Mouse (Mus musculus) thymus, adult 2 months (tissue): Measurements from ENCODE around the gene 1700003E16Rik. TPM values are rescaled to one million over a fixed set of nuclear protein-coding genes. Genes with fewer than 3 reads are reported as not detected.

Experiments
- DNase-seq: peaks from one replicate; pipeline ENCODE4 v3.0.0; 2021
- H3K27ac ChIP-seq: fragments of 200-500 bp; 2 replicates; pipeline ENCODE4 v1.5.1; 2012; ENCODE audit warnings: low read length, control low read depth; ENCODE audit not compliant: control insufficient read depth, insufficient read depth
- H3K27me3 ChIP-seq: fragments of 200-500 bp; 2 replicates; pipeline ENCODE4 v1.6.1; 2012; ENCODE audit warnings: mild to moderate bottlenecking, low read length, moderate library complexity, mixed read lengths; ENCODE audit not compliant: control insufficient read depth, insufficient read depth
- H3K36me3 ChIP-seq: fragments of 200-500 bp; 2 replicates; pipeline ENCODE4 v1.6.1; 2012; ENCODE audit warnings: mild to moderate bottlenecking, low read length, moderate library complexity; ENCODE audit not compliant: control insufficient read depth, insufficient read depth
- H3K4me1 ChIP-seq: fragments of 200-500 bp; replicated peaks from 2 replicates; pipeline ENCODE4 v1.6.1; 2012; ENCODE audit warnings: low read length; ENCODE audit not compliant: control insufficient read depth, insufficient read depth
- H3K4me3 ChIP-seq: fragments of 200-500 bp; 2 replicates; pipeline ENCODE4 v1.5.1; 2012; ENCODE audit warnings: mild to moderate bottlenecking, low read length, control low read depth, moderate library complexity; ENCODE audit not compliant: control insufficient read depth, insufficient read depth
- CTCF ChIP-seq: fragments of 200-500 bp; IDR thresholded peaks from 2 replicates; pipeline ENCODE4 v1.5.1; 2012; ENCODE audit warnings: mild to moderate bottlenecking, control low read depth, low read length, moderate library complexity, borderline replicate concordance; ENCODE audit not compliant: control insufficient read depth, poor library complexity, insufficient read depth; ENCODE audit errors: extremely low read depth
- POLR2A ChIP-seq: fragments of 200-500 bp; IDR thresholded peaks from 2 replicates; pipeline ENCODE4 v1.6.1; 2012; ENCODE audit warnings: mild to moderate bottlenecking, low read length, control low read depth, moderate library complexity; ENCODE audit not compliant: control insufficient read depth, poor library complexity, insufficient read depth; ENCODE audit errors: extremely low read depth
- WGBS: fragments of 180-500 bp; shearing (Covaris S2); methylation state at CpG from one replicate; pipeline ENCODE4 v1.1.7; 2018; 5-methylcytosine and 5-hydroxymethylcytosine counted together
- polyA plus RNA-seq: library from polyadenylated mRNA; depleted of rRNA; stranded (reverse); fragments of >200 nt; gene quantifications from 2 replicates; pipeline ENCODE4 v1.2.3, GENCODE M21; 2012

Gene 1700003E16Rik
- polyA plus RNA-seq, 1 experiment: 0.38 TPM

- Histone ChIP-seq H3K4me3 (no peak overlapping the region), H3K36me3 (no peaks in the 10 kb centered on the region), H3K27me3 (no peaks in the 10 kb centered on the region; the same call in 1 of the 2 replicates), H3K4me1 (peaks cover 15% of the 10 kb centered on the region), H3K27ac (no peak overlapping the region)
- TF ChIP-seq CTCF (no peak), POLR2A (no peak)
- no peak for DNase-seq
- 36% methylated on average over 41 of the region's 41 CpGs for WGBS
Observed at GRCm38 (mm10) chr6:83142211-83142731, 13.9 kb upstream of the 1700003E16Rik start.

GRCm38 (mm10) chr6:83142886-83143285 is 13.3 kb upstream of the 1700003E16Rik start:
- WGBS: 79% methylated on average over 11 of the region's 11 CpGs
- Histone ChIP-seq H3K27me3 (no peaks in the 10 kb centered on the region; the same call in 1 of the 2 replicates), H3K4me1 (peaks cover 9% of the 10 kb centered on the region), H3K27ac (no peak overlapping the region), H3K36me3 (no peaks in the 10 kb centered on the region), H3K4me3 (no peak overlapping the region)
- no peak for DNase-seq
- TF ChIP-seq CTCF (no peak), POLR2A (no peak)

- DNase-seq: no peak
- Histone ChIP-seq H3K27ac (no peak overlapping the region), H3K36me3 (no peaks in the 10 kb centered on the region), H3K27me3 (no peaks in the 10 kb centered on the region; the same call in 1 of the 2 replicates), H3K4me1 (peaks cover 3% of the 10 kb centered on the region), H3K4me3 (no peak overlapping the region)
- TF ChIP-seq CTCF (no peak), POLR2A (no peak)
- WGBS: 75% methylated on average over 2 of the region's 2 CpGs
Observed at GRCm38 (mm10) chr6:83145209-83145608, 11.0 kb upstream of the 1700003E16Rik start.

GRCm38 (mm10) chr6:83145805-83146204 is 10.4 kb upstream of the 1700003E16Rik start:
- H3K36me3 ChIP-seq: no peaks in the 10 kb centered on the region
- H3K4me3 ChIP-seq: no peak overlapping the region
- H3K27ac ChIP-seq: no peak overlapping the region
- 70% methylated on average over 9 of the region's 9 CpGs for WGBS
- DNase-seq: no peak
- H3K27me3 ChIP-seq: no peaks in the 10 kb centered on the region; the same call in 1 of the 2 replicates
- TF ChIP-seq CTCF: no peak
- TF ChIP-seq POLR2A: no peak
- H3K4me1 ChIP-seq: peaks cover 3% of the 10 kb centered on the region

GRCm38 (mm10) chr6:83147280-83147679 is 8.9 kb upstream of the 1700003E16Rik start:
- WGBS: 84% methylated on average over 7 of the region's 7 CpGs
- no peak overlapping the region for H3K4me3 ChIP-seq

GRCm38 (mm10) chr6:83151721-83152120 is 4.5 kb upstream of the 1700003E16Rik start:
- H3K27me3 ChIP-seq: no peaks in the 10 kb centered on the region; the same call in 1 of the 2 replicates
- DNase-seq: no peak
- 92% methylated on average over 8 of the region's 8 CpGs for WGBS
- no peak for TF ChIP-seq POLR2A
- no peak for TF ChIP-seq CTCF
- H3K36me3 ChIP-seq: no peaks in the 10 kb centered on the region
- no peak overlapping the region for H3K4me3 ChIP-seq
- H3K27ac ChIP-seq: no peak overlapping the region
- H3K4me1 ChIP-seq: peaks cover 7% of the 10 kb centered on the region

More at GRCm38 (mm10) chr6:83147280-83147679, 8.9 kb upstream of the 1700003E16Rik start:
- Histone ChIP-seq H3K27ac (no peak overlapping the region), H3K4me1 (peaks cover 3% of the 10 kb centered on the region), H3K36me3 (no peaks in the 10 kb centered on the region), H3K27me3 (no peaks in the 10 kb centered on the region; the same call in 1 of the 2 replicates)
- no peak for DNase-seq
- TF ChIP-seq POLR2A (no peak), CTCF (no peak)
